Mouse (Mus musculus) embryonic fibroblast, embryonic 13.5 days (primary cell): Measurements from ENCODE around the gene Ano6.

Experiments used
- CTCF ChIP-seq: IDR thresholded peaks from 2 replicates; pipeline ENCODE4 v1.5.1; 2011; ENCODE audit warnings: mild to moderate bottlenecking, control low read depth, low read length, moderate library complexity, borderline replicate concordance; ENCODE audit not compliant: insufficient read depth
- POLR2A ChIP-seq: IDR thresholded peaks from 2 replicates; pipeline ENCODE4 v1.6.1; 2011; ENCODE audit warnings: low read depth, mild to moderate bottlenecking, control low read depth, low read length, moderate library complexity

DNA sequence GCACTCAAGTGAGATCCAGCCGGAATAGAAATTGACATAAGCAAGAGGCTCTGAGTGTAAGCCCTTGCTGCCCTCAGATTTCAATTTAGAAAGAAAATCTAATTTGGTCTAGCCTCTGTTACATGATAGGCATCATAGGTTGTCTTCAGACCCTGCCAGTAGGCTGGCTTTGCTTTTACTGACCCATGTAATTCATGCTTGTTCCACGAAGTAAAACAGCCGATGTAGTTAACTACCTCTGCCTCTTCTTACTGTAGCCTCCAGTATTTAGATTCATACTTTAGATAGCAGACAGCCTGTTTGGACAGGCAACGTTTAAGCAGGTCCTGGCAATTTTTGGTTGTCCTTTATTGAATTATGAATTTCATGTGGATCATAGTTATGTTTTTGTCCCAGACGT, 1.2 kb downstream of the Ano6 start:
- TF ChIP-seq POLR2A, result no peak
- no peak for TF ChIP-seq CTCF
